Mouse (Mus musculus) heart, adult 2 months (tissue): ENCODE measurements at regions not wholly inside any gene's neighbourhood (a gene's known extent, or its start where the extent isn't known, plus 50 kb on each side); places are given as distances from the start of the nearest gene placed in this dataset.

Experiments
- DNase-seq, 2 experiments: peaks; one replicate each; pipeline ENCODE4 v3.0.0; 2021
- H3K27ac ChIP-seq: fragments of 200-600 bp; 2 replicates; pipeline ENCODE4 v1.8.1; 2022
- H3K27me3 ChIP-seq: fragments of 200-500 bp; 2 replicates; pipeline ENCODE4 v1.6.1; 2012; ENCODE audit warnings: mild to moderate bottlenecking, low read length, inconsistent platforms, mixed read lengths; ENCODE audit not compliant: control insufficient read depth, insufficient read depth
- H3K36me3 ChIP-seq: fragments of 200-500 bp; 2 replicates; pipeline ENCODE4 v1.6.1; 2012; ENCODE audit warnings: low read length, inconsistent platforms; ENCODE audit not compliant: control insufficient read depth, insufficient read depth
- H3K4me1 ChIP-seq: fragments of 200-500 bp; 2 replicates; pipeline ENCODE4 v1.6.1; 2011; ENCODE audit warnings: low read length; ENCODE audit not compliant: control insufficient read depth, insufficient read depth
- H3K4me3 ChIP-seq: fragments of 200-600 bp; 2 replicates; pipeline ENCODE4 v1.8.1; 2022
- H3K79me2 ChIP-seq: fragments of 200-500 bp; replicated peaks from 2 replicates; pipeline ENCODE4 v1.6.1; 2012; ENCODE audit warnings: mild to moderate bottlenecking, inconsistent platforms, low read length, moderate library complexity, mixed read lengths; ENCODE audit not compliant: control insufficient read depth, insufficient read depth
- H3K9ac ChIP-seq: fragments of 200-500 bp; 2 replicates; pipeline ENCODE4 v1.6.1; 2012; ENCODE audit warnings: low read depth, mild to moderate bottlenecking, control low read depth, inconsistent platforms, low read length, mixed read lengths
- CTCF ChIP-seq: fragments of 200-600 bp; IDR thresholded peaks from 2 replicates; pipeline ENCODE4 v1.8.1; 2022; ENCODE audit warnings: antibody characterized with exemption, mild to moderate bottlenecking, moderate library complexity
- EP300 ChIP-seq: fragments of 200-500 bp; IDR thresholded peaks from 2 replicates; pipeline ENCODE4 v1.6.1; 2011; ENCODE audit warnings: low read depth, low read length, control low read depth; ENCODE audit not compliant: insufficient read depth
- POLR2A ChIP-seq: fragments of 200-500 bp; IDR thresholded peaks from 2 replicates; pipeline ENCODE4 v1.6.1; 2011; ENCODE audit warnings: mild to moderate bottlenecking, low read depth, low read length, control low read depth; ENCODE audit not compliant: insufficient read depth
- WGBS: fragments of 180-500 bp; shearing (Covaris S2); methylation state at CpG from one replicate; pipeline ENCODE4 v1.1.7; 2018; 5-methylcytosine and 5-hydroxymethylcytosine counted together
- intact Hi-C: fragments of 180-260 bp; cut with DNase I; formaldehyde crosslinking; loops from one replicate; pipeline ENCODE4 v1.15.1; 2025

DNA sequence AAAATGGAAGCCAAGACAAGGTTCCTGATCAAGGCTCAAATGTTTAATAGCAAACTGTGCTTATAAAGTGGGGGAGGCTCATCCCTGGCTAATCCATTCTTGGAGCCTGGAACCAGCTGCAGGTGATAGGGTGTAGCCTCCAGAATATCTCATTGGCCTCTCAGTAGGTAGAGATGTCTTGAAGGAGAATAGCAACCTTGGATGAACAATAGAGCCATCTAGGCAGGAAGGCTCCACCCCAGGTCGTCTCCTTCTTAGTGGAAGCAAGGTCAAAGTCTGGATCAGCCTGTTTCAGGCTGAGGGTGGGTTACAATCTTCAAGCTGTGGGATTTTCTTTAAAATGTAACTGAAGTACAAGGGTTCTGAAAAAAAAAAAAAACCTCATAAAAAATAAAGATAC is 63.9 kb upstream of the Esp8 start:
- TF ChIP-seq EP300, result no peak
- TF ChIP-seq CTCF, result no peak
- no peak for TF ChIP-seq POLR2A
- Histone ChIP-seq H3K4me3 (no peak overlapping the region), H3K27ac (no peak overlapping the region), H3K4me1 (no peaks in the 10 kb centered on the region), H3K27me3 (no peaks in the 10 kb centered on the region), H3K36me3 (no peaks in the 10 kb centered on the region), H3K9ac (no peak overlapping the region), H3K79me2 (no peaks in the 10 kb centered on the region)
- WGBS, result 38% methylated on average over 1 of the region's 1 CpGs
- DNase-seq, result no peak
- intact Hi-C loops, result no loop called here

DNA sequence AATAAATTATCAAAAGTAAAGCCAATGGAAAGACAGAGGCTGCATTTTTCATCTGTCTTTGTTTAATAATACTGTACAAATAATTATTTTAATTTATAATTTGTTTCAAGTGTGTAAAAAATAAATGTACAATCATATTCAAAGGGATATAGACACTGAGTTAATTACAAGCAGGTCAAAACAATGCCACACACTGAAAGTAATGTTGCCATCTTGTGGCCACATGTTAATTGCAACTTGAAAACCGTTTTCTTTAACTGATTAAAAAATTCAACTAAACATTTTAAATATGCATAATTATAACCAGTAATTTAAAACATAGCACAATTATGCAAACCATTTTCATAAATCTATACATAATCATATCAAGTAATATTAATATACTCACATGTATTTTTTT is 89.4 kb upstream of the Esp8 start:
- H3K27ac ChIP-seq, result no peak overlapping the region
- H3K9ac ChIP-seq, result no peak overlapping the region
- no peak for DNase-seq
- no peaks in the 10 kb centered on the region for H3K4me1 ChIP-seq
- no peaks in the 10 kb centered on the region for H3K79me2 ChIP-seq
- TF ChIP-seq CTCF (peak; percentile 39), POLR2A (no peak)
- intact Hi-C loops, result no loop called here
- no peaks in the 10 kb centered on the region for H3K36me3 ChIP-seq
- H3K4me3 ChIP-seq, result no peak overlapping the region
- no peaks in the 10 kb centered on the region for H3K27me3 ChIP-seq
- 15% methylated on average over 1 of the region's 1 CpGs for WGBS

GRCm38 (mm10) chr17:40418651-40419050 is 99.6 kb upstream of the Crisp1 start:
- no peaks in the 10 kb centered on the region for H3K4me1 ChIP-seq
- no peak for TF ChIP-seq POLR2A
- TF ChIP-seq CTCF, result no peak
- no peak for TF ChIP-seq EP300
- no peak for DNase-seq
- H3K36me3 ChIP-seq, result no peaks in the 10 kb centered on the region
- no peak overlapping the region for H3K4me3 ChIP-seq
- WGBS, result 79% methylated on average over 11 of the region's 11 CpGs
- intact Hi-C loops, result no loop called here
- H3K9ac ChIP-seq, result no peak overlapping the region
- no peaks in the 10 kb centered on the region for H3K79me2 ChIP-seq
- H3K27ac ChIP-seq, result no peak overlapping the region
- H3K27me3 ChIP-seq, result no peaks in the 10 kb centered on the region

GRCm38 (mm10) chr17:40384567-40384966 is 65.6 kb upstream of the Crisp1 start:
- intact Hi-C loops, result no loop called here
- Histone ChIP-seq H3K4me1 (no peaks in the 10 kb centered on the region), H3K27me3 (no peaks in the 10 kb centered on the region), H3K9ac (no peak overlapping the region), H3K79me2 (no peaks in the 10 kb centered on the region), H3K4me3 (no peak overlapping the region), H3K27ac (no peak overlapping the region), H3K36me3 (no peaks in the 10 kb centered on the region)
- no peak for TF ChIP-seq EP300
- no peak for TF ChIP-seq CTCF
- TF ChIP-seq POLR2A, result no peak
- whole genome bisulfite sequencing, result 39% methylated on average over 1 of the region's 1 CpGs
- no peak for DNase-seq

DNA sequence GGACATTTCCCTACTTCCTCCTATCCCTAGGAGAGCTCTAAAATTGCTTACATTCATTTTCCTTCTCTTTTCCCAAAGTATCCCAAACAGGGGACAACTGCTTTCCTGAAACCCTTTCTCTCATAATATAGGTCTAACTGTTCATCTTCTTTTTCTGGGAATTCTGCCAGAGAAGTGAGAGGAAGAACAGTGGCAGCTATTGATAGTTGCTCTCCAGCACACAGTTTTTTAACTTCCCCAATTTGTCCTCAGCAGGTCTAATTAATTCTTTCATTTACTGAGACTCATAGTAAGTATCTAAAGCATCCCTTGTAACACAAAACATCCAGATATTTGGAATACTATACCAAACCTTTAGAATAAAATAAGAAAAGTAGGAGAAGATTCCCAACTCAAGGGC is 53.7 kb upstream of the Crisp1 start:
- Histone ChIP-seq H3K27ac (no peak overlapping the region), H3K4me3 (no peak overlapping the region), H3K9ac (no peak overlapping the region), H3K27me3 (no peaks in the 10 kb centered on the region), H3K4me1 (no peaks in the 10 kb centered on the region), H3K36me3 (no peaks in the 10 kb centered on the region), H3K79me2 (no peaks in the 10 kb centered on the region)
- TF ChIP-seq CTCF, result no peak
- TF ChIP-seq POLR2A, result no peak
- TF ChIP-seq EP300, result no peak
- intact Hi-C loops, result no loop called here
- no peak for DNase-seq
